Mouse (Mus musculus) cerebellum, adult 2 months (tissue): ENCODE results near the gene Bpi. TPM values are rescaled to one million over a fixed set of nuclear protein-coding genes. Genes with fewer than 3 reads are reported as not detected.

ENCODE experiments used
- DNase-seq, 2 experiments: peaks; one replicate each; pipeline ENCODE4 v3.0.0; 2021
- H3K27ac ChIP-seq: fragments of 200-500 bp; 2 replicates; pipeline ENCODE4 v1.5.1; 2012; ENCODE audit warnings: low read length, control low read depth, inconsistent platforms; ENCODE audit not compliant: insufficient read depth
- H3K27me3 ChIP-seq: fragments of 200-500 bp; 2 replicates; pipeline ENCODE4 v1.6.1; 2012; ENCODE audit warnings: inconsistent platforms, mild to moderate bottlenecking, low read length, moderate library complexity; ENCODE audit not compliant: control insufficient read depth, insufficient read depth
- H3K4me1 ChIP-seq: fragments of 200-500 bp; 2 replicates; pipeline ENCODE4 v1.6.1; 2011; ENCODE audit warnings: low read length; ENCODE audit not compliant: control insufficient read depth, insufficient read depth
- H3K4me3 ChIP-seq: fragments of 200-500 bp; replicated peaks from 2 replicates; pipeline ENCODE3; 2011; ENCODE audit warnings: mild to moderate bottlenecking, low read depth, low read length, control low read depth; ENCODE audit not compliant: insufficient read depth
- CTCF ChIP-seq: fragments of 200-500 bp; IDR thresholded peaks from 2 replicates; pipeline ENCODE4 v1.5.1; 2011; ENCODE audit warnings: low read depth, mild to moderate bottlenecking, control low read depth, low read length, moderate library complexity, borderline replicate concordance; ENCODE audit not compliant: insufficient read depth
- POLR2A ChIP-seq: fragments of 200-500 bp; IDR thresholded peaks from 2 replicates; pipeline ENCODE4 v1.6.1; 2011; ENCODE audit warnings: low read length, control low read depth, borderline replicate concordance; ENCODE audit not compliant: insufficient read depth
- WGBS: fragments of 180-500 bp; shearing (Covaris S2); methylation state at CpG from one replicate; pipeline ENCODE4 v1.1.7; 2018; 5-methylcytosine and 5-hydroxymethylcytosine counted together
- polyA plus RNA-seq: library from polyadenylated mRNA; depleted of rRNA; stranded (reverse); fragments of >200 nt; gene quantifications from 2 replicates; pipeline ENCODE4 v1.2.3, GENCODE M21; 2012

Gene Bpi
- polyA plus RNA-seq, 1 experiment: not detected

DNA sequence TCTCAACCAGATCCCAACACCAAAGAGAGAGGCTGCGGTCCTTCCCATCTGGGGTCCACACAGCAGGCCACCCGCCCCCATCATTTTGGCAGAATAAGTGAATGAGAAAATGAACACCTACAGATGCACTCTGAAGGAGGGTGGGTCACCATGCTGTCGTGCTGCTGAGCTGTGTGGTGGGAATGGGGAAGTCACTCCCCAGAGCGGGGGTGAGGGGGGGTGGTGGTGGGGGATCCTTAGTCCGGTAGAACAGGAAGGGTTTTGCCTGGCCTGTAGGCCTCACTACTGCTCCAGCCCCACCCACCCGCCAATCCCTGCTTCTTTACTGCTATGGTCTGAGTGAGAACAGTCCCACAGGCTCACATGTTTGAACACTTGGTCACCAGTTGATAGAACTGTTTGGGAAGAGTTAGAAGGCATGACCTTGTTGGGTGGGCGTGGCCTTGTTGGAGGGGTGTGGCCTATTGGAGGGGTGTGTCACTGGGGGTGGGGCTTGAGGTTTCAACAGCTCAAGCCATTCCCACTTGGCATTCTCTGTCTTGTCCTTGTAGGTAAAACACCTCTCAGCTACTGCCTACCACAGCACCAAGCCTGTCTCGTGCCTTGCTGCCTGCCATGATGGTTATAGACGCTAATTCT lies 36.3 kb upstream of the Bpi start:
- Histone ChIP-seq H3K4me1 (peaks cover 7% of the 10 kb centered on the region), H3K4me3 (no peak overlapping the region), H3K27me3 (no peaks in the 10 kb centered on the region), H3K27ac (no peak overlapping the region)
- DNase-seq: no peak
- no peak for TF ChIP-seq CTCF
- TF ChIP-seq POLR2A: no peak
- WGBS: 93% methylated on average over 9 of the region's 9 CpGs

DNA sequence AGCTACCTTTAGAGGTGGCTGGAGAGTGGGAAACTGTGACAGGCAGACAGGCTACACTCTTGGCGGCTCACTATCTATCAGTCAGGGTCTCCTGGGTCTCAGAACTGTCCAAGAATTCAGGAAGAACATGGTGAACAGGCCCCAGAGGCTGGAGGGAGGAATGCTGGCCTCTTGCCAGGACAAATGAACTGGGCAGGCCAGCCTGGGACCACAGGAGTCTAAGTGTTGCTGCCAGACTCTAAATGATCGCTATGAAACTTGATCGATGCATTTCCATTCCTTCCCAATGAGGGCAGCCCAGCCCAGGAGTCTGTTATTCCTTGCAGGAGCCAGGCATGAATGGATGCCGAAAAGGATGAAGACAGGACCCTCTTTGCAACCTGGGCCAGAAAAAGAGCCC lies 35.2 kb upstream of the Bpi start:
- WGBS: 47% methylated on average over 4 of the region's 4 CpGs
- no peak for DNase-seq
- H3K4me1 ChIP-seq: no peaks in the 10 kb centered on the region; the same call in 1 of the 2 replicates
- TF ChIP-seq CTCF: no peak
- no peak for TF ChIP-seq POLR2A
- no peak overlapping the region for H3K27ac ChIP-seq
- no peaks in the 10 kb centered on the region for H3K27me3 ChIP-seq
- H3K4me3 ChIP-seq: no peak overlapping the region

DNA sequence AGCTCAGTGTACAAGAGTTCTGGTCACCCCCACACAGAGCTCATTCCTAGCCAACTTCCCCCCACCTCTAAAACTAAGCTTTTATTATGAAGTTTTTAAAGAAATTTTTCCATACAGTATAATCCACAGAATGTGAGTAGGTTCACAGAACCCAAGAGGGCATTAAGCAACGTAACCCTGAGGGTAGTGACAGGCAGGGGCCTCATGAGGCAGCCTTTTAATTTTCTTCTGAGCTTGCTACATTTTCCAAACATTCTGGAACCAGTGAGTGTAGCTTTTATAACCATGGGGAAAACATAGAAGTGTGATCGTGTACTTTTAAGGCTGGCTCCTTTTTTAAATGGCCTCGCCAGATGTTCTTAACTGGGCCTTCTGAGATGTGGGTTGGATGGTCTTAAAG lies 34.4 kb upstream of the Bpi start:
- TF ChIP-seq POLR2A: no peak
- TF ChIP-seq CTCF: no peak
- DNase-seq: no peak
- 94% methylated on average over 3 of the region's 3 CpGs for WGBS
- no peaks in the 10 kb centered on the region; the same call in 1 of the 2 replicates for H3K4me1 ChIP-seq
- H3K27ac ChIP-seq: no peak overlapping the region
- H3K27me3 ChIP-seq: no peaks in the 10 kb centered on the region
- H3K4me3 ChIP-seq: no peak overlapping the region

DNA sequence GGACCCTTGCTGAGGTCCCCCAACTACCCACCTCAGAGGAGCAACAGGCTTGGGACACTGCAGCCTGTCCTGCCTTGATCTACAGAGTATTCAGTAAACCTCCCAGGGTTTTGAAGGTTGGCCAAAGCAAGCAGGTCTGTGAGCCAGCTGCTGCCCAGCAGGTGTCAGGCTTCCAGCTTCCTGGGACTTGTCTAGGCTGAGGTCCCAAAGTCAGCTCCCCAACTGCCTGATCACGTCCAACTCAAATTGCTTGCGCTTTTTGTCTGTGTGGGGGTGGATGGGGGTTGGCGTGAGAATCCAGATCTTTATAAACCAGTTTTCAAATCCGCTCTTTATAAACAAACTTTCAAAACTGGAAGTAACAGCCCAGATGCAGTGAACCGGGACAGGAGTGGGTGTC lies 32.6 kb upstream of the Bpi start:
- no peak for TF ChIP-seq POLR2A
- TF ChIP-seq CTCF: no peak
- no peak overlapping the region for H3K27ac ChIP-seq
- peaks cover 4% of the 10 kb centered on the region for H3K4me1 ChIP-seq
- WGBS: 31% methylated on average over 5 of the region's 5 CpGs
- no peaks in the 10 kb centered on the region for H3K27me3 ChIP-seq
- no peak overlapping the region for H3K4me3 ChIP-seq
- no peak for DNase-seq

DNA sequence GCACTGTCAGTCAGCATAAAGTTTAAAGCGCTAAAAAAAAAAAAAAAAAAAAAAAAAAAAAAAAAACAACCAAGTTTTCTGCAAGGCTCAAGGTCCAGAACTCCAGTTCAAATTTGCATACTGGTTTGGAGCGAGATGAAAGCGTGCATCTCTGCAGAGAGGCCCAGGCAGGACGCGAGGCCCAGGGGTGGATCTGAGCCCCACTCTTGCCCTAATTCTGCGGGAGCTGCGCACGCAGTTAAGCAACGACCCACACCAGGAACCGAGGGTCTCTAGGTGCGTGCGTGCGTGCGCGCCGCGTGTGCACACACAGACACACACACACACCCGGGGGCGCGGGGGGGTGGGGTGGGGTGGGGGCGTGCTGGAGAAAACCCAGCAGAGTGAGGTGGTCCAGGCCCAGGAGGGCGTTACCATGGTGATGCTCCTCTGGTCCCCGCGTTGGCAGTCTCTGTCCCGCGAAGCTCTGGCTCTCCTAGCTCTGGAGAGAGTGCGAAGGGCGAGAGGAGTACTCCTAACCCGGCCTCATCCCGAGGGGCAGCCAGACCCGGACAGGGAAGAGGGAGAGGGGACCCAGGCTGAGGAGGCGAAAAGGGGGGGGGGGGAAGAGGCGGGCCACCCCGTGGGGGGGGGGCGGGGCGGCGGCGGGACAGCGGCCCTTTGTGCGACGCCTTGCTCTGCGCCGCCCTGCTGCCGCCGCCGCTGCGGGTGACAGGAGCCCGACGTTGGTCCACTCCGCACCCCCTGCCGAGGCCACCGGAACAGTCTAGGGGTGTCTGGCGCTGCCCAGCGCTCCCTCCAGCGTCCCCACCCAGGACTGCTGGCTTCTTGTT lies 29.0 kb upstream of the Bpi start, which contains the start of gene D630003M21Rik:
Gene D630003M21Rik (minus strand): TSS at position 553 of the 833 bp plus-strand sequence.
- peak within 1 kb of the TSS; percentile 42 for H3K4me3 ChIP-seq
- H3K27ac ChIP-seq: no peak within 1 kb of the TSS
- DNase-seq: no peak
- TF ChIP-seq CTCF: no peak
- peaks cover 4% of the 10 kb centered on the region; the same call in 1 of the 2 replicates for H3K4me1 ChIP-seq
- H3K27me3 ChIP-seq: no peaks in the 10 kb centered on the region
- 4% methylated on average over 38 of the region's 55 CpGs for WGBS

DNA sequence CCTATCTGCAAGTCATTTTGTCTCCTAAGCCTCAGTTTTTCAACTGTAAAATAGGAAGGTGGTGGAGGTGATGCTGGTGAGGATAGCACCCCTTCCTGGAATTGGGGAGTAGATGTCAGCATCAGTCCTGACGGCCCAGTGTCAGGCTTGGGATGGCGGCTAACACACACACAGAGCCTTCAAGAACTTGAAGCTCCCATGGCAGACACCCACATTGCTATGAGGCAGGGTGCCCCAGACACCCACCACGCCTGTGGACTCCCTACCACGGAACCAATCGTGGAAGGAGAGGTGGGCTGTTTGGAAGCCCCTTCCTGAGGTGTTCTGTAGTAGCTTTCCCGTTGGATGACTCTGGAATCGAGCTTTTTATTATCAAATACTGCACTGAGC lies 28.4 kb upstream of the Bpi start:
- peak overlapping the region; percentile 23 for H3K4me3 ChIP-seq
- no peak overlapping the region for H3K27ac ChIP-seq
- no peak for TF ChIP-seq POLR2A
- no peak for TF ChIP-seq CTCF
- H3K4me1 ChIP-seq: peaks cover 4% of the 10 kb centered on the region; the same call in 1 of the 2 replicates
- 48% methylated on average over 7 of the region's 7 CpGs for WGBS
- no peaks in the 10 kb centered on the region for H3K27me3 ChIP-seq
- no peak for DNase-seq

DNA sequence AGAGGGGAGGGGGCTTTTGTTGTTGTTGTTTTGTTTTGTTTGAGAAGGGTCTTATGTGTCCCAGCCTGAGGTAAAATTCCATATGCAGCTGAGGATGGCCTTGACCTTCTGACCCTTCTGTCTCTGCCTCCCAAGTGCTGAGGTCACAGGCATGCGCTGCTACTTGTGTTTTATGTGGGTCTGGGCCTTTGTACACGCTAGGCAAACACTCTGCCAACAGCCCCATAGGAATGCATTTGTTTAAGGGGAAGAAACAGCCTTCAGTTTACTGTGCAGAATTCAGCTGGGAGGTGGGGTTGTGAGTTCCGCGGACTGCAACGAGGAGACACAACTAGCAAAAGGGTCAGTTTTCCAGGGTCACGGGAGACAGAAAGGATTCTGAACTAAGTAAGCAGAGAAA lies 27.3 kb upstream of the Bpi start:
- WGBS: 86% methylated on average over 6 of the region's 6 CpGs
- Histone ChIP-seq H3K27me3 (no peaks in the 10 kb centered on the region), H3K4me1 (peaks cover 4% of the 10 kb centered on the region; the same call in 1 of the 2 replicates), H3K4me3 (no peak overlapping the region), H3K27ac (no peak overlapping the region)
- TF ChIP-seq CTCF (no peak), POLR2A (no peak)
- no peak for DNase-seq

DNA sequence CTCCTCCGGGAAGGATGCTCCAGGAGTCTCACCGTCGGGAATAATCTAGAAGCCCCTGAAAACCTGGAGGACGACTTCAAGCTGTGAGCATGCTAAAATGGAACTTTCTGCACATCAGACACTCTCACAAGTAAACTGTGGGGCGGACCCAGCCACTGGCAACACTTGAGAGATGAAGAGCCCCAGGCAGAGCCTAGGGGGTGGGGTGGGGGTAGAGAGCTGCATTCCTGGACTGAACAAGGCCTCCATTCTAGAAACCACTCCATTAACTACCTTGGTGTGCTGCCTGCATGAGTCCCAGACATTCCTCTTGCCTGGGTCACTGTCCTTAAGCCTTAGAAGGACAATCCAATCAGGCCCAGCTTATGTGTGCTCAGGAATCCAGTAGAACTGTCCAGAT lies 26.8 kb upstream of the Bpi start:
- DNase-seq: no peak
- Histone ChIP-seq H3K27ac (no peak overlapping the region), H3K27me3 (no peaks in the 10 kb centered on the region), H3K4me1 (peaks cover 4% of the 10 kb centered on the region; the same call in 1 of the 2 replicates), H3K4me3 (no peak overlapping the region)
- no peak for TF ChIP-seq CTCF
- TF ChIP-seq POLR2A: no peak
- 85% methylated on average over 5 of the region's 5 CpGs for WGBS
